ENCODE assay signal across 8 mouse cellular contexts in the genomic region with DNA sequence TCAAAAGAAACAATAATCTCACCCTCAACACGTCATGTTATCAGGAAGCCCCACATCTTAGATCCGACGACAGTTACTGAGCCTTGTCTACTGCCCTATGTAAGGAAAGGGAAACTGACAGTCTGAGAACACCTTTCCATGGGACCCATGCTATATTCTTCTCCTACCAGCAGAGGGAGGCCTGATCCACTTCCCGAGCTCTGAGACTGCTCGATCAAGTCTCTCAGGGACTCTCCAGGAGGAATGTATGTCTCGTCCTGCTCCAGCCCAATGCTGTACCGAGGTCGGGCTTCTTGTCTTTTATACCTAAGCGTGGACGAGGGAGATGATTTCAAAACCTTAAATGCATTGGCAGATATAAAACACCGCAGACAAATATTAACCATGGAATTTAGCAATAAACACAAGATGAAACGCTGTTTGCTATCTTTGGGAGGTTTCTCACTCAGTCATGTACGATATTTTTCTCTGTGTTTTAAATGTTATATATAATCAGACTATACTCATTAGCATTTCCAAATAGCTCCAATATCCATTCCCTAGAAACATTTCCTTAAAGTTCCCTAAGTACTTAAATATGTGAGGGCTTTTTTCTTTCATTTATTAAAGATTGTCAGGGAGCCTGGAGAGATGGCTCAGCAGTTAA.
DNase-seq lines count a peak whose midpoint lies in the region; ATAC-seq lines count a peak whose summit lies in the region.

No protein-coding gene starts in this region.

- H3K27me3 ChIP-seq in forebrain, embryonic 16.5 days (replicated peaks; ENCODE audit: control insufficient read depth, insufficient read depth, low read length) = no peaks in the 10 kb centered on the region
- no peaks in the 10 kb centered on the region for H3K27me3 ChIP-seq in midbrain, embryonic 12.5 days
- H3K27me3 ChIP-seq in splenic B cell, adult 2 months (ENCODE audit: control insufficient read depth, insufficient read depth, low read length, poor library complexity, severe bottlenecking) = no peaks in the 10 kb centered on the region

- DNase-seq in thymus, postnatal 0 days (ENCODE audit: low spot score) = peak; percentile 28
- no peak for DNase-seq in thymus, postnatal 10 days (ENCODE audit: low spot score in 2 of 2)
- DNase-seq in cerebellum, adult 18-20 months = peak; percentile 45 to 51
- peak; percentile 33 for DNase-seq in hindlimb bud, embryonic 11.5 days (ENCODE audit: extremely low spot score, low read depth, low spot score)
- DNase-seq in left cerebral cortex, postnatal 36 days (ENCODE audit: low spot score in 2 of 2) = peak; percentile 33 to 49
- DNase-seq in splenic B cell, adult 2 months (ENCODE audit: low read depth, low spot score) = peak; percentile 16

- no peak overlapping the region for H3K9ac ChIP-seq in forebrain, embryonic 16.5 days (replicated peaks; ENCODE audit: low read depth, low read length)
- no peak overlapping the region for H3K9ac ChIP-seq in midbrain, embryonic 12.5 days (replicated peaks)

- H3K4me3 ChIP-seq in forebrain, embryonic 16.5 days (replicated peaks; ENCODE audit: low read length) = no peak overlapping the region
- H3K4me3 ChIP-seq in midbrain, embryonic 12.5 days = no peak overlapping the region

- peak overlapping the region; percentile 27 for H3K4me2 ChIP-seq in forebrain, embryonic 16.5 days (ENCODE audit: low read length)
- H3K4me2 ChIP-seq in midbrain, embryonic 12.5 days (replicated peaks) = no peak overlapping the region

- no peaks in the 10 kb centered on the region for H3K4me1 ChIP-seq in forebrain, embryonic 16.5 days (replicated peaks; ENCODE audit: control insufficient read depth, insufficient read depth, low read length)
- no peaks in the 10 kb centered on the region for H3K4me1 ChIP-seq in midbrain, embryonic 12.5 days

- no peak overlapping the region for H3K27ac ChIP-seq in forebrain, embryonic 16.5 days (ENCODE audit: low read length)
- H3K27ac ChIP-seq in midbrain, embryonic 12.5 days (replicated peaks) = no peak overlapping the region

- no peaks in the 10 kb centered on the region for H3K36me3 ChIP-seq in forebrain, embryonic 16.5 days (ENCODE audit: control insufficient read depth, insufficient read depth)
- H3K36me3 ChIP-seq in midbrain, embryonic 12.5 days = no peaks in the 10 kb centered on the region
- H3K36me3 ChIP-seq in splenic B cell, adult 2 months (ENCODE audit: control insufficient read depth, insufficient read depth, low read length, poor library complexity, severe bottlenecking) = no peaks in the 10 kb centered on the region

- 21% methylated on average over 13 of the region's 13 CpGs for WGBS in forebrain, embryonic 16.5 days
- WGBS in midbrain, embryonic 12.5 days = 23% methylated on average over 13 of the region's 13 CpGs

- peak; percentile 94 for ATAC-seq in forebrain, embryonic 16.5 days
- peak; percentile 93 for ATAC-seq in midbrain, embryonic 12.5 days (ENCODE audit: low FRiP score, low read depth)

- H3K9me3 ChIP-seq in forebrain, embryonic 16.5 days (ENCODE audit: control insufficient read depth, low read length) = no peaks in the 10 kb centered on the region
- no peaks in the 10 kb centered on the region for H3K9me3 ChIP-seq in midbrain, embryonic 12.5 days

- intact Hi-C loops in left cerebral cortex, postnatal 36 days (cut with DNase I) = loop anchor here (2.0 to 10.0 kb wide), 2 partner anchors 412 to 612 kb away; no protein-coding TSS in a partner anchor

Comparison
In these comparisons a context has a peak if more than half of its experiments do, and no peak if none do; other contexts are left out.
1. DNase-seq: peak in thymus, postnatal 0 days (single experiment), cerebellum, adult 18-20 months (2 of 2), hindlimb bud, embryonic 11.5 days (single experiment), left cerebral cortex, postnatal 36 days (2 of 2) and splenic B cell, adult 2 months (single experiment); none in thymus, postnatal 10 days (0 of 2).